Mouse (Mus musculus) kidney, adult 10 weeks (tissue): Measurements from ENCODE around the gene Snapc3. TPM values are rescaled to one million over a fixed set of nuclear protein-coding genes. Genes with fewer than 3 reads are reported as not detected.

Experiments used
- polyA plus RNA-seq: library from polyadenylated mRNA; stranded (reverse); fragments of 350-450 nt; fragmentation: Illumina TruSeq; extraction: RNeasy Lipid Tissue Mini Kit (QIAGEN cat#74804); gene quantifications from one replicate; pipeline ENCODE4 v1.2.3, GENCODE M21; 2014; ENCODE audit warnings: low read depth, low replicate concordance

Snapc3 gene
- polyA plus RNA-seq, result 17.0 TPM

DNA sequence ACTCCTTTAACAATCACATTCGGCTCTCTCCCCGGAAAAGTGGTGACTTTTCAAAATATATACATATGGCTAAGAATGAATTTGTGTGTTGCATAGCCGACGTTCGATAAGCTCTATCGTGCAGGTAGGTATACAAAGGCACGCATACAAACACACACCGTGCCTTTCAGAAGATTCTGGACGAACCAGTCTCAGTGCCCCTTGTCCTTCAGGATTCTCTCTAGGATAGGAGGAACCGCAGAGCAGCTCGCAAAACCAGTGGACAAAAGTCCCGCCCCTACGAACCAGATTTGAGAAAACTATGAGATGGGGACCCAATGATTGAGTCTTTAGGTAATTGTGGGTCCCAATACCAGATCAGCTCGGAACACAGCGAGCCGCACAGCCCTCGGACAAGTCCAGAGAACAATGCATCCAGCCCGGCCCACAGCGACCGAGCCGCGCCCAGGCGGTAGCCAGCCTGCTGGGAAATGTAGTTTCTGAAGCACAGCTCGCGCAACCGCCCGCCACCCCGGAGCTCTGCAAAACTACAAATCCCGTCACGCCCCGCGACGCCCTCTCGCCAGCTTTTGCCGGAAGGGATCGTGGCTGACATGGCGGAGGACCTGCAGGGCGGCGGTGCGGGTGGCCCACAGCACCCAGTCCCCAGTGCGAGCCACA, at the start of gene Snapc3:
Snapc3 (plus strand) TSS at position 565 of the 660 bp plus-strand sequence.

GRCm38 (mm10) chr4:83486117-83486901, 68.8 kb downstream of the Snapc3 start, which contains the start of gene Psip1:
Gene Psip1, minus strand, starts transcription at chr4:83486459.

Other genes starting within 250 kb of the Snapc3 start
- gene Ttc39b, start 93.5 kb upstream of the Snapc3 start, polyA plus RNA-seq, result 12.0 TPM
- 101 TPM for gene Psip1, start 68.7 kb downstream of the Snapc3 start, polyA plus RNA-seq
- 2.0 TPM for gene Ccdc171, start 107.8 kb downstream of the Snapc3 start, polyA plus RNA-seq